Mouse (Mus musculus) telencephalon, adult 2 months (tissue): ENCODE results near the gene Arl1.
"Not testable (repeated sequence)": the region's sequence is repeated elsewhere in the genome, so short reads cannot be mapped to it uniquely, and the experiment has no call there.

Source experiments
- DNase-seq: peaks from one replicate; pipeline ENCODE4 v3.0.0-alpha.2; 2011; ENCODE audit warnings: low read depth, low spot score

The Arl1 gene

GRCm38 (mm10) chr10:88730571-88731495 is at the start of gene Arl1:
Arl1 (plus strand) TSS chr10:88730858.
- DNase-seq: peak; percentile 95

- no peak for DNase-seq
Observed at GRCm38 (mm10) chr10:88682904-88683563, 47.6 kb upstream of the Arl1 start.

GRCm38 (mm10) chr10:88684925-88685324 is 45.7 kb upstream of the Arl1 start, which contains the start of gene Spic:
Spic (minus strand) TSS chr10:88685015.
- DNase-seq: no peak

GRCm38 (mm10) chr10:88700938-88701337 is 29.7 kb upstream of the Arl1 start:
- DNase-seq: no peak

- peak; percentile 87 for DNase-seq
Observed at GRCm38 (mm10) chr10:88708671-88709523, 21.8 kb upstream of the Arl1 start.

GRCm38 (mm10) chr10:88712359-88712758 is 18.3 kb upstream of the Arl1 start:
- DNase-seq: no peak

- DNase-seq: no peak
Observed at GRCm38 (mm10) chr10:88714744-88715143, 15.9 kb upstream of the Arl1 start.

GRCm38 (mm10) chr10:88715621-88716020 is 15.0 kb upstream of the Arl1 start:
- DNase-seq: no peak

- DNase-seq: no peak
Observed at GRCm38 (mm10) chr10:88716986-88717755, 13.5 kb upstream of the Arl1 start.

GRCm38 (mm10) chr10:88717756-88718025 is 13.0 kb upstream of the Arl1 start:
- DNase-seq: no peak

- no peak for DNase-seq
Observed at GRCm38 (mm10) chr10:88719618-88720017, 11.0 kb upstream of the Arl1 start.

GRCm38 (mm10) chr10:88725343-88725742 is 5.3 kb upstream of the Arl1 start:
- DNase-seq: no peak

GRCm38 (mm10) chr10:88727128-88727527 is 3.5 kb upstream of the Arl1 start:
- DNase-seq: peak; percentile 52

- DNase-seq: no peak
Observed at GRCm38 (mm10) chr10:88728166-88728565, 2.5 kb upstream of the Arl1 start.

GRCm38 (mm10) chr10:88731496-88732308 is 1.0 kb downstream of the Arl1 start:
- no peak for DNase-seq

GRCm38 (mm10) chr10:88732309-88732622 is 1.6 kb downstream of the Arl1 start:
- no peak for DNase-seq

GRCm38 (mm10) chr10:88739074-88739473 is 8.4 kb downstream of the Arl1 start:
- not testable (repeated sequence) for DNase-seq

- no peak for DNase-seq
Observed at GRCm38 (mm10) chr10:88739818-88740217, 9.2 kb downstream of the Arl1 start.

GRCm38 (mm10) chr10:88740781-88741180 is 10.1 kb downstream of the Arl1 start:
- no peak for DNase-seq

GRCm38 (mm10) chr10:88741426-88741825 is 10.8 kb downstream of the Arl1 start:
- DNase-seq: no peak
